Mouse (Mus musculus) kidney, adult 2 months (tissue): Measurements from ENCODE around the gene Gm18596. TPM values are rescaled to one million over a fixed set of nuclear protein-coding genes. Genes with fewer than 3 reads are reported as not detected.
"Not testable (repeated sequence)": the region's sequence is repeated elsewhere in the genome, so short reads cannot be mapped to it uniquely, and the experiment has no call there.

Experiments used
- DNase-seq: peaks from one replicate; pipeline ENCODE4 v3.0.0; 2021
- H3K27ac ChIP-seq: fragments of 200-500 bp; 2 replicates; pipeline ENCODE4 v1.5.1; 2012; ENCODE audit warnings: low read depth, low read length, control low read depth, inconsistent platforms; ENCODE audit not compliant: insufficient read depth
- H3K27me3 ChIP-seq: fragments of 200-500 bp; replicated peaks from 2 replicates; pipeline ENCODE4 v1.6.1; 2012; ENCODE audit warnings: mild to moderate bottlenecking, moderate library complexity, low read length, inconsistent platforms; ENCODE audit not compliant: control insufficient read depth, insufficient read depth
- H3K36me3 ChIP-seq: fragments of 200-500 bp; 2 replicates; pipeline ENCODE4 v1.6.1; 2012; ENCODE audit warnings: mild to moderate bottlenecking, moderate library complexity, low read length, inconsistent platforms; ENCODE audit not compliant: control insufficient read depth, insufficient read depth
- H3K4me1 ChIP-seq: fragments of 200-500 bp; 2 replicates; pipeline ENCODE4 v1.6.1; 2011; ENCODE audit warnings: low read length; ENCODE audit not compliant: control insufficient read depth, insufficient read depth
- H3K4me3 ChIP-seq: fragments of 200-500 bp; 2 replicates; pipeline ENCODE4 v1.5.1; 2011; ENCODE audit warnings: mild to moderate bottlenecking, low read depth, low read length, control low read depth; ENCODE audit not compliant: insufficient read depth
- CTCF ChIP-seq: fragments of 200-500 bp; conservative IDR thresholded peaks from 2 replicates; pipeline ENCODE4 v1.5.1; 2011; ENCODE audit warnings: low read depth, mild to moderate bottlenecking, control low read depth, low read length, moderate library complexity, mixed read lengths; ENCODE audit not compliant: insufficient read depth, insufficient read length
- POLR2A ChIP-seq: fragments of 200-500 bp; IDR thresholded peaks from one replicate; pipeline ENCODE4 v1.6.1; 2011; ENCODE audit warnings: low read depth, low read length, control low read depth
- WGBS: fragments of 180-500 bp; shearing (Covaris S2); methylation state at CpG from one replicate; pipeline ENCODE4 v1.1.7; 2018; 5-methylcytosine and 5-hydroxymethylcytosine counted together
- polyA plus RNA-seq: library from polyadenylated mRNA; depleted of rRNA; stranded (reverse); fragments of >200 nt; gene quantifications from 2 replicates; pipeline ENCODE4 v1.2.3, GENCODE M21; 2012; rRNA removed

Gm18596 gene
- not detected in 2 replicates for polyA plus RNA-seq

- not testable (repeated sequence) for H3K36me3 ChIP-seq, H3K27ac ChIP-seq, DNase-seq, H3K4me1 ChIP-seq, H3K4me3 ChIP-seq, H3K27me3 ChIP-seq
- WGBS = 57% methylated on average over 5 of the region's 5 CpGs
These were observed at the start of gene Gm18596 for GRCm38 (mm10) chr10:77741924-77742688. Gm18596 (minus strand) TSS chr10:77742638.

- Histone ChIP-seq H3K4me1 (no peaks in the 10 kb centered on the region), H3K27me3 (no peaks in the 10 kb centered on the region), H3K27ac (no peak overlapping the region), H3K4me3 (no peak overlapping the region), H3K36me3 (no peaks in the 10 kb centered on the region)
- TF ChIP-seq CTCF = no peak
- no peak for TF ChIP-seq POLR2A
- DNase-seq = no peak
- 44% methylated on average over 2 of the region's 2 CpGs for WGBS
These were observed 46.2 kb upstream of the Gm18596 start for GRCm38 (mm10) chr10:77788621-77789020.

- not testable (repeated sequence) for DNase-seq, H3K4me3 ChIP-seq, H3K4me1 ChIP-seq, H3K36me3 ChIP-seq, H3K27ac ChIP-seq, H3K27me3 ChIP-seq
- 70% methylated on average over 1 of the region's 1 CpGs for WGBS
These were observed 45.4 kb upstream of the Gm18596 start, which contains the start of gene Gm7137 for GRCm38 (mm10) chr10:77787876-77788275. Gm7137 (minus strand) TSS chr10:77788200.

GRCm38 (mm10) chr10:77783396-77783795 lies 41.0 kb upstream of the Gm18596 start:
- H3K4me3 ChIP-seq = not testable (repeated sequence)
- WGBS = 82% methylated on average over 2 of the region's 3 CpGs

GRCm38 (mm10) chr10:77782442-77782841 lies 40.0 kb upstream of the Gm18596 start, which contains the start of gene Gm3250:
Gm3250 (minus strand) TSS chr10:77782542.
- not testable (repeated sequence) for DNase-seq, H3K4me3 ChIP-seq, H3K27ac ChIP-seq, H3K4me1 ChIP-seq, H3K27me3 ChIP-seq, H3K36me3 ChIP-seq
- 63% methylated on average over 1 of the region's 1 CpGs for WGBS

More at GRCm38 (mm10) chr10:77783396-77783795, 41.0 kb upstream of the Gm18596 start:
- H3K27ac ChIP-seq, H3K4me1 ChIP-seq, H3K27me3 ChIP-seq, DNase-seq, H3K36me3 ChIP-seq: not testable (repeated sequence)

- H3K4me3 ChIP-seq, H3K27me3 ChIP-seq, H3K27ac ChIP-seq, DNase-seq, H3K36me3 ChIP-seq, H3K4me1 ChIP-seq: not testable (repeated sequence)
- WGBS = 69% methylated on average over 1 of the region's 1 CpGs
These were observed 34.4 kb upstream of the Gm18596 start, which contains the start of gene Gm7138 for GRCm38 (mm10) chr10:77776844-77777243. Gm7138 (minus strand) TSS chr10:77776944.

- 93% methylated on average over 3 of the region's 3 CpGs for WGBS
- not testable (repeated sequence) for H3K27me3 ChIP-seq, DNase-seq, H3K4me1 ChIP-seq, H3K27ac ChIP-seq, H3K36me3 ChIP-seq, H3K4me3 ChIP-seq
These were observed 29.7 kb upstream of the Gm18596 start for GRCm38 (mm10) chr10:77772142-77772541.

- not testable (repeated sequence) for DNase-seq, H3K36me3 ChIP-seq, H3K27ac ChIP-seq
These were observed 28.8 kb upstream of the Gm18596 start, which contains the start of gene Gm3238 for GRCm38 (mm10) chr10:77771225-77771624. Gm3238 (minus strand) TSS chr10:77771325.

More at GRCm38 (mm10) chr10:77771225-77771624, 28.8 kb upstream of the Gm18596 start, which contains the start of gene Gm3238:
- H3K4me1 ChIP-seq, H3K27me3 ChIP-seq, H3K4me3 ChIP-seq: not testable (repeated sequence)
- WGBS = 50% methylated on average over 1 of the region's 1 CpGs
